Mouse (Mus musculus) stomach, postnatal 0 days (tissue): ENCODE data around the gene Rap1gap2.

Experiments
- CTCF ChIP-seq: IDR thresholded peaks from 2 replicates; pipeline ENCODE4 v1.5.1; 2016; ENCODE audit warnings: antibody characterized with exemption, low read depth, mild to moderate bottlenecking, moderate library complexity
- EP300 ChIP-seq: optimal IDR thresholded peaks from 2 replicates; pipeline ENCODE3; 2016; ENCODE audit warnings: antibody characterized with exemption

DNA sequence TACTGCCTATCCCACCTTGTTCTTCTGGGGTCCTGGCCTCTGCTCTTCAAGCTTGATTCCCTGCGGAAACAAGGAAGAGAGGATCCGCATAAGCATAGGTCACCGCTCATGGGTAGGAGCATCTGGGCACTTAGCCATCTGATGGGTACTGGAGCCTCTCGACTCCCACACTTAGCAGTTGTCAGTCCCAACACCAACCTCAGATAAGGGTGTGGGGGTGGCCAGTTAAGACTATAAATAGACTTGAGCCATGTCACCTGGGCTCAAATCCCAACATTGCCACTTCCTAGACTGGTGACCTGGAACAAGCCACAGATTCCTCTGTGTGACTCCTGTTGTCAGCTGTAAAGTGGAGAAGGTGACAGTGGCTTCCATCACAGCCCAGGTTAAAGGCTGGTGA, 172.5 kb downstream of the Rap1gap2 start:
- TF ChIP-seq CTCF (no peak), EP300 (no peak)
